Mouse (Mus musculus): Measurements from ENCODE around the gene Atp5h. TPM values are rescaled to one million over a fixed set of nuclear protein-coding genes. Genes with fewer than 3 reads are reported as not detected.

Gene Atp5h
- polyA plus RNA-seq, 1 experiment from 2014 or later = 1,461 TPM

GRCm38 (mm10) chr11:115370368-115370767 lies 49.4 kb downstream of the Atp5h start:
- DNase-seq (ENCODE audit: low spot score) = no peak

GRCm38 (mm10) chr11:115367395-115367944 lies 52.3 kb downstream of the Atp5h start, which contains the start of gene Hid1:
Gene Hid1 (minus strand): TSS chr11:115367756.
- DNase-seq (ENCODE audit: low spot score) = peak; percentile 86

- peak; percentile 35 for DNase-seq (ENCODE audit: low spot score)
Measured at GRCm38 (mm10) chr11:115366706-115367394, 52.9 kb downstream of the Atp5h start.

- no peak for DNase-seq (ENCODE audit: low spot score)
Measured at GRCm38 (mm10) chr11:115366039-115366705, 53.6 kb downstream of the Atp5h start.

Small RNA genes within 50 kb of the gene (microRNA-seq; reads per million reads assigned to microRNA genes)
- not detected for gene Mir3968 (ENCODE audit: borderline number of aligned reads)

Other genes with a start within 250 kb of the Atp5h start
- 8.6 and 10.8 TPM in 2 replicates for gene Tmem104, start 232.5 kb downstream of the Atp5h start, polyA plus RNA-seq (2015; fragmentation: Nextera tagmentation; extraction: Ambion mirVana)
- 19.3 and 20.1 TPM in 2 replicates for gene Nat9, start 232.1 kb downstream of the Atp5h start, polyA plus RNA-seq (2015; fragmentation: Nextera tagmentation; extraction: Ambion mirVana)
- 0.60 and 0.83 TPM in 2 replicates for gene Grin2c, start 152.7 kb downstream of the Atp5h start, polyA plus RNA-seq (2015; fragmentation: Nextera tagmentation; extraction: Ambion mirVana)
- gene Fdxr, start 142.9 kb downstream of the Atp5h start, polyA plus RNA-seq (2015; fragmentation: Nextera tagmentation; extraction: Ambion mirVana) = 22.0 and 22.4 TPM in 2 replicates
- gene Fads6, start 122.3 kb downstream of the Atp5h start, polyA plus RNA-seq (2015; fragmentation: Nextera tagmentation; extraction: Ambion mirVana) = 0.37 and 0.39 TPM in 2 replicates
- not detected in 2 replicates for gene Otop2, start 112.8 kb downstream of the Atp5h start, polyA plus RNA-seq (2015; fragmentation: Nextera tagmentation; extraction: Ambion mirVana)
- not detected in 2 replicates for gene Ush1g, start 97.9 kb downstream of the Atp5h start, polyA plus RNA-seq (2015; fragmentation: Nextera tagmentation; extraction: Ambion mirVana)
- gene Otop3, start 85.2 kb downstream of the Atp5h start, polyA plus RNA-seq (2015; fragmentation: Nextera tagmentation; extraction: Ambion mirVana) = not detected in 2 replicates
- gene Hid1, start 52.2 kb downstream of the Atp5h start, polyA plus RNA-seq (2015; fragmentation: Nextera tagmentation; extraction: Ambion mirVana) = 23.2 and 27.1 TPM in 2 replicates
- 5.3 and 5.4 TPM in 2 replicates for gene Cdr2l, start 38.0 kb downstream of the Atp5h start, polyA plus RNA-seq (2015; fragmentation: Nextera tagmentation; extraction: Ambion mirVana)
- gene Mrpl58, start 16.2 kb downstream of the Atp5h start, polyA plus RNA-seq (2015; fragmentation: Nextera tagmentation; extraction: Ambion mirVana) = 408 and 411 TPM in 2 replicates
- gene Kctd2, start 166 bp upstream of the Atp5h start, polyA plus RNA-seq (2015; fragmentation: Nextera tagmentation; extraction: Ambion mirVana) = 30.5 and 37.5 TPM in 2 replicates
- gene Trim80, start 20.6 kb upstream of the Atp5h start, polyA plus RNA-seq (2015; fragmentation: Nextera tagmentation; extraction: Ambion mirVana) = 0.89 and 1.1 TPM in 2 replicates
- 206 and 207 TPM in 2 replicates for gene Slc16a5, start 42.5 kb upstream of the Atp5h start, polyA plus RNA-seq (2015; fragmentation: Nextera tagmentation; extraction: Ambion mirVana)
- 30.0 and 34.5 TPM in 2 replicates for gene Armc7, start 55.7 kb upstream of the Atp5h start, polyA plus RNA-seq (2015; fragmentation: Nextera tagmentation; extraction: Ambion mirVana)
- gene Nt5c, start 71.9 kb upstream of the Atp5h start, polyA plus RNA-seq (2015; fragmentation: Nextera tagmentation; extraction: Ambion mirVana) = 210 and 221 TPM in 2 replicates
- 603 and 612 TPM in 2 replicates for gene Jpt1, start 94.4 kb upstream of the Atp5h start, polyA plus RNA-seq (2015; fragmentation: Nextera tagmentation; extraction: Ambion mirVana)
- gene Sumo2, start 116.3 kb upstream of the Atp5h start, polyA plus RNA-seq (2015; fragmentation: Nextera tagmentation; extraction: Ambion mirVana) = 1,265 and 1,278 TPM in 2 replicates
- gene Nup85, start 144.5 kb upstream of the Atp5h start, polyA plus RNA-seq (2015; fragmentation: Nextera tagmentation; extraction: Ambion mirVana) = 148 and 163 TPM in 2 replicates
- 81.2 and 85.3 TPM in 2 replicates for gene Mrps7, start 184.0 kb upstream of the Atp5h start, polyA plus RNA-seq (2015; fragmentation: Nextera tagmentation; extraction: Ambion mirVana)
- 20.1 and 20.9 TPM in 2 replicates for gene Gga3, start 184.1 kb upstream of the Atp5h start, polyA plus RNA-seq (2015; fragmentation: Nextera tagmentation; extraction: Ambion mirVana)
- 120 and 121 TPM in 2 replicates for gene Mif4gd, start 193.0 kb upstream of the Atp5h start, polyA plus RNA-seq (2015; fragmentation: Nextera tagmentation; extraction: Ambion mirVana)
- gene Slc25a19, start 208.3 kb upstream of the Atp5h start, polyA plus RNA-seq (2015; fragmentation: Nextera tagmentation; extraction: Ambion mirVana) = 35.5 and 39.5 TPM in 2 replicates

All from thymus, postnatal 0 days (tissue).